Comparison of ENCODE assay signal across 17 mouse cellular contexts in the genomic region with DNA sequence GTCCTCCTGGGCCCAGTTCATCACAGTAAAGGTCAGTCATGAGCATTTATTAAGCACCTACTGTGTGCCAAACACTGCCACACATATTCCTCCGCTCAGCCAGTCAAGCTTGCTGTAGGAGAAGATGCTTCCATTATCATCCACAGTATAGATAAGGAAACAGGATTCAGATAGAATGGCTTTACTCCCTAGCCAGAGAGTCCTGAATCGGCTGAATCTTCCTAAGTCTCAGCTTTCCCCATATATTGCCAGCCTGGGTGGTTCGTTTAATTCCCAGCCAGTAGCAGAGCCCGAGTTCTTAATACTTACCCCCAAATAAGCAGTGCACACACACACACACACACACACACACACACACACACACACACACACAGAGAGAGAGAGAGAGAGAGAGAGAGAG. TPM values are rescaled to one million over a fixed set of nuclear protein-coding genes. Genes with fewer than 3 reads are reported as not detected.
A peak's percentile ranks its signal among the peaks of the same experiment; 100 is the strongest.
DNase-seq lines count a peak whose midpoint lies in the region; ATAC-seq lines count a peak whose summit lies in the region.
"Had no signal": no experiment of that assay in that cellular context is flagged by ENCODE, and none has a peak within 500 bp of the region (broad histone marks: within the 10 kb centered on the region; RNA-seq: fewer than 3 reads in every experiment).

No protein-coding gene starts in this region.

- no peaks in the 10 kb centered on the region for H3K27me3 ChIP-seq in heart, embryonic 10.5 days (ENCODE audit: insufficient read depth, poor library complexity, severe bottlenecking)
- H3K27me3 ChIP-seq in forebrain, embryonic 16.5 days (replicated peaks; ENCODE audit: control insufficient read depth, insufficient read depth, low read length) = no peaks in the 10 kb centered on the region
- H3K27me3 ChIP-seq in limb, embryonic 10.5 days (ENCODE audit: low read depth, poor library complexity, severe bottlenecking) = no peaks in the 10 kb centered on the region
- no peaks in the 10 kb centered on the region for H3K27me3 ChIP-seq in neural tube, embryonic 12.5 days (replicated peaks)
- H3K27me3 ChIP-seq: embryonic facial prominence, embryonic 12.5 days had no signal

- H3K4me3 ChIP-seq in heart, embryonic 10.5 days = no peak overlapping the region
- H3K4me3 ChIP-seq in forebrain, embryonic 16.5 days (replicated peaks; ENCODE audit: low read length) = no peak overlapping the region
- no peak overlapping the region for H3K4me3 ChIP-seq in limb, embryonic 10.5 days
- no peak overlapping the region for H3K4me3 ChIP-seq in neural tube, embryonic 12.5 days
- H3K4me3 ChIP-seq: embryonic facial prominence, embryonic 12.5 days; myocyte had no signal

- no peak overlapping the region for H3K9ac ChIP-seq in forebrain, embryonic 16.5 days (replicated peaks; ENCODE audit: low read depth, low read length)
- H3K9ac ChIP-seq in neural tube, embryonic 12.5 days = 0 out of 2 replicates have a peak overlapping the region, but pooled peaks have one; percentile 13
- H3K9ac ChIP-seq: embryonic facial prominence, embryonic 12.5 days had no signal

- intact Hi-C loops in heart, postnatal 36 days (cut with DNase I) = no loop called here

- WGBS in heart, embryonic 10.5 days = 40% methylated on average over 4 of the region's 4 CpGs
- WGBS in forebrain, embryonic 16.5 days = 30% methylated on average over 4 of the region's 4 CpGs
- WGBS in limb, embryonic 10.5 days = 76% methylated on average over 4 of the region's 4 CpGs
- 70% methylated on average over 4 of the region's 4 CpGs for WGBS in neural tube, embryonic 12.5 days

- ATAC-seq in forebrain, embryonic 16.5 days = 0 out of 2 replicates have a peak, but pooled peaks have one; percentile 7
- no peak for ATAC-seq in neural tube, embryonic 12.5 days (ENCODE audit: low FRiP score, low read depth)
- no peak for ATAC-seq in granulocyte monocyte progenitor cell, adult 5-6 weeks (replicated peaks; ENCODE audit: poor library complexity, severe bottlenecking)

- no peak overlapping the region for H3K4me2 ChIP-seq in forebrain, embryonic 16.5 days (ENCODE audit: low read length)
- H3K4me2 ChIP-seq in neural tube, embryonic 12.5 days (replicated peaks) = 0 out of 2 replicates have a peak overlapping the region, but pooled peaks have one; percentile 1
- H3K4me2 ChIP-seq: embryonic facial prominence, embryonic 12.5 days had no signal

- no peaks in the 10 kb centered on the region for H3K9me3 ChIP-seq in heart, embryonic 10.5 days
- no peaks in the 10 kb centered on the region for H3K9me3 ChIP-seq in forebrain, embryonic 16.5 days (ENCODE audit: control insufficient read depth, low read length)
- H3K9me3 ChIP-seq in limb, embryonic 10.5 days (replicated peaks) = no peaks in the 10 kb centered on the region
- no peaks in the 10 kb centered on the region for H3K9me3 ChIP-seq in neural tube, embryonic 12.5 days
- H3K9me3 ChIP-seq: embryonic facial prominence, embryonic 12.5 days had no signal

- peak overlapping the region; percentile 84 for H3K27ac ChIP-seq in heart, embryonic 10.5 days
- H3K27ac ChIP-seq in forebrain, embryonic 16.5 days (ENCODE audit: low read length) = peak overlapping the region; percentile 88
- H3K27ac ChIP-seq in limb, embryonic 10.5 days = peak overlapping the region; percentile 43; the same call in 1 of the 2 replicates
- H3K27ac ChIP-seq in neural tube, embryonic 12.5 days = peak overlapping the region; percentile 54
- H3K27ac ChIP-seq: macrophage had no signal

- no peak for DNase-seq in heart, embryonic 10.5 days (ENCODE audit: low spot score)
- no peak for DNase-seq in heart, postnatal 36 days
- DNase-seq in limb, embryonic 10.5 days (ENCODE audit: low spot score) = no peak
- no peak for DNase-seq in kidney, postnatal 25 days
- DNase-seq in cerebellum, postnatal 36 days = no peak
- DNase-seq: cerebellum, adult 9-10 months; kidney, adult 11 months; kidney, postnatal 36 days; lung, adult 18-20 months; spleen, adult 18-20 months; thymus, postnatal 4 days had no signal

- H3K4me1 ChIP-seq in heart, embryonic 10.5 days = peaks cover 98% of the 10 kb centered on the region
- H3K4me1 ChIP-seq in forebrain, embryonic 16.5 days (replicated peaks; ENCODE audit: control insufficient read depth, insufficient read depth, low read length) = peaks cover 55% of the 10 kb centered on the region
- peaks cover 81% of the 10 kb centered on the region for H3K4me1 ChIP-seq in limb, embryonic 10.5 days
- peaks cover 93% of the 10 kb centered on the region for H3K4me1 ChIP-seq in neural tube, embryonic 12.5 days

- H3K36me3 ChIP-seq in heart, embryonic 10.5 days = no peaks in the 10 kb centered on the region
- H3K36me3 ChIP-seq in forebrain, embryonic 16.5 days (ENCODE audit: control insufficient read depth, insufficient read depth) = no peaks in the 10 kb centered on the region
- no peaks in the 10 kb centered on the region for H3K36me3 ChIP-seq in limb, embryonic 10.5 days
- no peaks in the 10 kb centered on the region; the same call in 1 of the 2 replicates for H3K36me3 ChIP-seq in neural tube, embryonic 12.5 days
- H3K36me3 ChIP-seq: embryonic facial prominence, embryonic 12.5 days had no signal

RNA-seq across cellular contexts. Expression of a gene that starts 47.6 kb away (rescaled TPM):
- 64.2 and 67.0 TPM in 2 replicates for polyA plus RNA-seq in heart, embryonic 10.5 days (2016; fragmentation: Nextera tagmentation; extraction: Ambion mirVana)
- 10 to 100 TPM; 12.4 to 16.2 TPM for total RNA-seq in heart, postnatal 36 days (2021)
- polyA plus RNA-seq in forebrain, embryonic 16.5 days (2015; fragmentation: Nextera tagmentation; extraction: Ambion mirVana) = 14.8 and 17.0 TPM in 2 replicates
- 9.9 and 13.4 TPM in 2 replicates for polyA plus RNA-seq in limb, embryonic 10.5 days (2016; fragmentation: Nextera tagmentation; extraction: Ambion mirVana)
- 50.7 and 53.9 TPM in 2 replicates for polyA plus RNA-seq in neural tube, embryonic 12.5 days (2016; fragmentation: Nextera tagmentation; extraction: Ambion mirVana)
- total RNA-seq in granulocyte monocyte progenitor cell, adult 5-6 weeks (2014; fragmentation: Nextera tagmentation) = 0.26 TPM in 1 of 2 replicates, not detected in the other
- total RNA-seq in granulocyte monocyte progenitor cell, adult 5-6 weeks (2017) = not detected in 2 replicates
